Mouse (Mus musculus) heart, postnatal 0 days (tissue): ENCODE data around the gene Dcp1a. TPM values are rescaled to one million over a fixed set of nuclear protein-coding genes. Genes with fewer than 3 reads are reported as not detected.
A peak's percentile ranks its signal among the peaks of the same experiment; 100 is the strongest.

ENCODE experiments used
- ATAC-seq: fragments of 200-750 bp; cut with Nextera tagmentation; 2 replicates; pipeline ENCODE4 v1.8.0; 2017; ENCODE audit warnings: low read depth, moderate number of reproducible peaks, moderate library complexity; ENCODE audit not compliant: insufficient read depth
- DNase-seq: peaks from one replicate; pipeline ENCODE4 v3.0.0-alpha.2; 2016; ENCODE audit warnings: low spot score
- H3K27ac ChIP-seq: fragments of 300-500 bp; sonication (generic); 2 replicates; pipeline ENCODE4 v1.5.1; 2014; ENCODE audit warnings: low read depth, mild to moderate bottlenecking
- H3K27me3 ChIP-seq: fragments of 300-500 bp; sonication (generic); 2 replicates; pipeline ENCODE4 v1.6.1; 2014; ENCODE audit warnings: low read length, mixed read lengths; ENCODE audit not compliant: control insufficient read depth, insufficient read depth
- H3K36me3 ChIP-seq: fragments of 300-500 bp; sonication (generic); replicated peaks from 2 replicates; pipeline ENCODE4 v1.6.1; 2014; ENCODE audit warnings: low read length, mixed read lengths; ENCODE audit not compliant: control insufficient read depth, insufficient read depth
- H3K4me1 ChIP-seq: fragments of 300-500 bp; sonication (generic); 2 replicates; pipeline ENCODE4 v1.6.1; 2014; ENCODE audit warnings: antibody characterized with exemption; ENCODE audit not compliant: control insufficient read depth, insufficient read depth
- H3K4me2 ChIP-seq: fragments of 300-500 bp; sonication (generic); 2 replicates; pipeline ENCODE4 v1.6.1; 2014; ENCODE audit warnings: low read depth, mild to moderate bottlenecking, low read length, moderate library complexity
- H3K4me3 ChIP-seq: fragments of 300-500 bp; sonication (generic); 2 replicates; pipeline ENCODE4 v1.5.1; 2014; ENCODE audit warnings: low read depth, low read length
- H3K9ac ChIP-seq: fragments of 300-500 bp; sonication (generic); replicated peaks from 2 replicates; pipeline ENCODE4 v1.6.1; 2014; ENCODE audit warnings: low read depth, low read length, mixed read lengths
- H3K9me3 ChIP-seq: fragments of 300-500 bp; sonication (generic); replicated peaks from 2 replicates; pipeline ENCODE4 v1.6.1; 2016; ENCODE audit warnings: low read length; ENCODE audit not compliant: control insufficient read depth
- CTCF ChIP-seq: IDR thresholded peaks from 2 replicates; pipeline ENCODE4 v1.5.1; 2016; ENCODE audit warnings: antibody characterized with exemption, control low read depth, low read depth
- EP300 ChIP-seq: IDR thresholded peaks from 2 replicates; pipeline ENCODE4 v1.6.1; 2016; ENCODE audit warnings: antibody characterized with exemption, low read depth
- WGBS: fragments of 180-500 bp; shearing (Covaris S2); extraction: QIAGEN DNeasy Blood & Tissue Kit; methylation state at CpG from one replicate; pipeline ENCODE4 v1.1.7; 2014; 5-methylcytosine and 5-hydroxymethylcytosine counted together
- polyA plus RNA-seq: library from polyadenylated mRNA; unstranded; fragments of >200 nt; fragmentation: Nextera tagmentation; extraction: Ambion mirVana; gene quantifications from 2 replicates; pipeline ENCODE4 v1.2.1, GENCODE M21; 2015
- total RNA-seq: library from RNA; depleted of rRNA; stranded (reverse); fragments of >200 nt; gene quantifications from 2 replicates; pipeline ENCODE4 v1.2.3, GENCODE M21; 2014; ENCODE audit warnings: low replicate concordance

Gene Dcp1a
- total and polyA plus RNA-seq, 2 experiments from 2014 or later = 7.8 to 23.5 TPM

DNA sequence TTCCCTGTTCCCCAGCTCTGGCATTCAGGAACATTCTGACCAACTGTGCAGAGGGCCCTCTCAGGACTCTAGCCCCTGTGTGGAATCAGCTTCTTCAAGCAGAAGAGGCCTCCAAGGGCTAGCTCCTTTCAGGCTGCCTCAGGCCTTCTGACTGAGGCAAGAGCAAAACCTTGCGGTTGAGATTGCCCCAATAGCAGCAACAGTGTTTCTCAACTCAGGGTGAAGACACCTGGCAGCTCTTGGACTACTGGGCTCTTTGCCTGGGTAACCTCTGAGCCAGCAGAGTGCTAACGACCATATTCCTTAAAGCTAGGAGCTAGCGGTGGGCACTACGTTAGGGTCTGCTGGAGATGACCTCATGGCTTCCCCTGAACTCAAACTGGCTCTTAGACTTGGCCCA lies 73.8 kb downstream of the Dcp1a start:
- 85% methylated on average over 4 of the region's 4 CpGs for WGBS
- Histone ChIP-seq H3K4me3 (no peak overlapping the region), H3K9ac (no peak overlapping the region), H3K27me3 (no peaks in the 10 kb centered on the region), H3K36me3 (peaks cover 12% of the 10 kb centered on the region), H3K27ac (no peak overlapping the region), H3K9me3 (no peaks in the 10 kb centered on the region), H3K4me2 (no peak overlapping the region), H3K4me1 (peaks cover 42% of the 10 kb centered on the region)
- ATAC-seq (no peak), DNase-seq (no peak)
- TF ChIP-seq CTCF (no peak), EP300 (no peak)

DNA sequence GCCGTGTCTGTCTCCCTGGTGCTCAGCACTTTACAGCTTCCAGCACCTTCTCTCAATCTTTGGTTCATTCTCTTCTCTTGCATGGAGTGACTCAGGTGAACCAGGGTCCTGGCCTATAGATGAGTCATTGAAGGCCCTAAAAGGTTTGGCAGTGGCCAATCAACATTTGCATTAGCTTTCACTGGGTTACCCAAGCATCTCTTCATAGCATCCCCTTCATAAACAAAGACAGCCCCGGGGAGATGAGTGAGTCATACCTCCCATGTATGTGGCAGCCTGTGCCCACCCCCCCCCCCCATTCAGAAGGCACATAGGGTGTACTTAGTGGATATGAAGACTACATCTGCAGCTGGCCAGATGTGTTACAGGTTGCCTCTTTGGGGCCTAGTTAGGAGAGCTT lies 77.3 kb downstream of the Dcp1a start:
- ATAC-seq (no peak), DNase-seq (no peak)
- Histone ChIP-seq H3K9me3 (no peaks in the 10 kb centered on the region), H3K4me1 (peaks cover 19% of the 10 kb centered on the region; the same call in 1 of the 2 replicates), H3K9ac (no peak overlapping the region), H3K27me3 (no peaks in the 10 kb centered on the region), H3K4me2 (no peak overlapping the region), H3K4me3 (no peak overlapping the region), H3K27ac (no peak overlapping the region), H3K36me3 (peaks cover 39% of the 10 kb centered on the region)
- no peak for TF ChIP-seq EP300
- 88% methylated on average over 2 of the region's 2 CpGs for WGBS

GRCm38 (mm10) chr14:30557730-30558129 lies 78.4 kb downstream of the Dcp1a start:
- Histone ChIP-seq H3K4me3 (no peak overlapping the region), H3K27me3 (no peaks in the 10 kb centered on the region), H3K4me1 (peaks cover 10% of the 10 kb centered on the region; the same call in 1 of the 2 replicates), H3K9me3 (no peaks in the 10 kb centered on the region), H3K9ac (no peak overlapping the region), H3K36me3 (peaks cover 39% of the 10 kb centered on the region), H3K27ac (peak overlapping the region; percentile 40), H3K4me2 (no peak overlapping the region)
- ATAC-seq (peak; percentile 24; the same call in 1 of the 2 replicates), DNase-seq (no peak)
- TF ChIP-seq EP300 (no peak), CTCF (no peak)
- 51% methylated on average over 9 of the region's 9 CpGs for WGBS

- ATAC-seq = no peak
- Histone ChIP-seq H3K4me3 (no peak overlapping the region), H3K4me1 (peaks cover 15% of the 10 kb centered on the region; the same call in 1 of the 2 replicates), H3K27ac (no peak overlapping the region), H3K4me2 (no peak overlapping the region), H3K9ac (no peak overlapping the region), H3K9me3 (no peaks in the 10 kb centered on the region), H3K36me3 (peaks cover 39% of the 10 kb centered on the region), H3K27me3 (no peaks in the 10 kb centered on the region)
- 87% methylated on average over 17 of the region's 17 CpGs for WGBS
- DNase-seq = no peak
- TF ChIP-seq CTCF (no peak), EP300 (no peak)
Measured at GRCm38 (mm10) chr14:30559321-30559850, 80.1 kb downstream of the Dcp1a start.

DNA sequence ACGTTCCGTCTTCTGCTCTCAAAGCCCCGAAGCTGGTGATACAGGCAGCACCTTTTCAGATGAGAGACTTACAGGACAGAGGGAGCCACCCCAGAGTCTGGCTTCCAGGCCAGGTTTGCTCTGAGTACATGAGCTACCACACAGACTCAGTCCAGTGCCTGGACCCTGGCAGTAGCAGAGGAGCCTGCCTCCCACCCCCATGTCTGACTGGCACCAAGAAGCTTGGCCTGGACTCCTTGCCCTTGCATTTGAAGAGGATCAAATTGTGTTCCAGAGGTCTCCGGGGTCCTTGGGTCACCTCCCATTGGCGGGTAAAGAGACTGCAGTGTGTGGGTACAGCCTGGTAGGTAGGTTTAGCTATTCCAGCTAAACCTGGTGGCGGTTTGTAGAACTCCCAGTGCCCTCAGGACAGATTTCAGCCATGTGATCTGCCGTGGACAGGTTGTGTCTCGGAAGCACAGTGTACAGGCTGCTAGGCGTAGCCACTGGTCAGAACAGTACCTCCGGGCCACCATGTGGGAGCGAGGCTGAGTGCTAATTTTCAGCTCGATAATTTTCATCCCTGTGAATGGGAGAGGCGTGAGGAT lies 81.6 kb downstream of the Dcp1a start:
- H3K27ac ChIP-seq = no peak overlapping the region
- ATAC-seq = no peak
- TF ChIP-seq CTCF (no peak), EP300 (no peak)
- H3K36me3 ChIP-seq = peaks cover 50% of the 10 kb centered on the region
- H3K4me1 ChIP-seq = peaks cover 18% of the 10 kb centered on the region; the same call in 1 of the 2 replicates
- H3K27me3 ChIP-seq = no peaks in the 10 kb centered on the region
- no peak for DNase-seq
- no peak overlapping the region for H3K4me2 ChIP-seq
- H3K9ac ChIP-seq = no peak overlapping the region
- H3K4me3 ChIP-seq = no peak overlapping the region
- H3K9me3 ChIP-seq = no peaks in the 10 kb centered on the region
- 89% methylated on average over 13 of the region's 13 CpGs for WGBS
